11 mouse cellular contexts compared by ENCODE assay signal in genomic region chr19:46969286-46969985, GRCm38 (mm10). TPM values are rescaled to one million over a fixed set of nuclear protein-coding genes. Genes with fewer than 3 reads are reported as not detected.
DNase-seq lines count a peak whose midpoint lies in the region; ATAC-seq and TF ChIP-seq lines count a peak whose summit lies in the region.
"Had no signal": no experiment of that assay in that cellular context is flagged by ENCODE, and none has a peak within 500 bp of the region (broad histone marks: within the 10 kb centered on the region; RNA-seq: fewer than 3 reads in every experiment).

No protein-coding gene starts in this region.

- H3K79me2 ChIP-seq in heart, adult 2 months (replicated peaks; ENCODE audit: control insufficient read depth, insufficient read depth, low read length) = no peaks in the 10 kb centered on the region
- H3K79me2 ChIP-seq in macrophage (ENCODE audit: inconsistent target) = no peaks in the 10 kb centered on the region

- H3K9ac ChIP-seq in liver, embryonic 15.5 days = no peak overlapping the region
- H3K9ac ChIP-seq in liver, embryonic 12.5 days = no peak overlapping the region
- peak overlapping the region; percentile 34 for H3K9ac ChIP-seq in heart, adult 2 months (ENCODE audit: low read depth, low read length)
- H3K9ac ChIP-seq in forebrain, embryonic 16.5 days (replicated peaks; ENCODE audit: low read depth, low read length) = no peak overlapping the region

- no peaks in the 10 kb centered on the region for H3K27me3 ChIP-seq in liver, embryonic 15.5 days
- H3K27me3 ChIP-seq in liver, embryonic 12.5 days (replicated peaks) = no peaks in the 10 kb centered on the region
- H3K27me3 ChIP-seq in heart, adult 2 months (ENCODE audit: control insufficient read depth, insufficient read depth, low read length) = no peaks in the 10 kb centered on the region
- H3K27me3 ChIP-seq in forebrain, embryonic 16.5 days (replicated peaks; ENCODE audit: control insufficient read depth, insufficient read depth, low read length) = no peaks in the 10 kb centered on the region

- DNase-seq in heart, adult 2 months = peak; percentile 37 to 53
- peak; percentile 94 for DNase-seq in kidney, adult 9 months
- DNase-seq in embryo, embryonic 9.5 days (ENCODE audit: extremely low spot score) = no peak
- no peak for DNase-seq in cerebellum, adult 11-12 months
- DNase-seq: gastrocnemius, postnatal 14 days; retina, postnatal 1 day had no signal

- no peaks in the 10 kb centered on the region for H3K36me3 ChIP-seq in liver, embryonic 15.5 days (replicated peaks)
- no peaks in the 10 kb centered on the region for H3K36me3 ChIP-seq in liver, embryonic 12.5 days
- no peaks in the 10 kb centered on the region for H3K36me3 ChIP-seq in heart, adult 2 months (ENCODE audit: control insufficient read depth, insufficient read depth, low read length)
- no peaks in the 10 kb centered on the region for H3K36me3 ChIP-seq in macrophage (ENCODE audit: inconsistent target)
- no peaks in the 10 kb centered on the region for H3K36me3 ChIP-seq in forebrain, embryonic 16.5 days (ENCODE audit: control insufficient read depth, insufficient read depth)
- H3K36me3 ChIP-seq: G1E had no signal

- H3K9me3 ChIP-seq in liver, embryonic 15.5 days (replicated peaks) = no peaks in the 10 kb centered on the region
- no peaks in the 10 kb centered on the region for H3K9me3 ChIP-seq in liver, embryonic 12.5 days (replicated peaks)
- H3K9me3 ChIP-seq in forebrain, embryonic 16.5 days (ENCODE audit: control insufficient read depth, low read length) = no peaks in the 10 kb centered on the region
- H3K9me3 ChIP-seq: G1E had no signal

- TF ChIP-seq EP300 in heart, adult 2 months (IDR thresholded peaks at IDR 0.05; ENCODE audit: insufficient read depth, low read depth, low read length) = no peak

- H3K4me1 ChIP-seq in liver, embryonic 15.5 days (replicated peaks) = peaks cover 41% of the 10 kb centered on the region
- H3K4me1 ChIP-seq in liver, embryonic 12.5 days = peaks cover 47% of the 10 kb centered on the region
- peaks cover 7% of the 10 kb centered on the region for H3K4me1 ChIP-seq in heart, adult 2 months (ENCODE audit: control insufficient read depth, insufficient read depth, low read length)
- H3K4me1 ChIP-seq in forebrain, embryonic 16.5 days (replicated peaks; ENCODE audit: control insufficient read depth, insufficient read depth, low read length) = peaks cover 21% of the 10 kb centered on the region

- peak; percentile 59; the same call in 1 of the 2 replicates for TF ChIP-seq POLR2A in heart, adult 2 months (IDR thresholded peaks at IDR 0.05; ENCODE audit: insufficient read depth, low read depth, low read length)

- peak overlapping the region; percentile 58; the same call in 1 of the 2 replicates for H3K27ac ChIP-seq in liver, embryonic 15.5 days (replicated peaks)
- H3K27ac ChIP-seq in liver, embryonic 12.5 days = no peak overlapping the region
- H3K27ac ChIP-seq in heart, adult 2 months = peak overlapping the region; percentile 82
- peak overlapping the region; percentile 78 for H3K27ac ChIP-seq in macrophage
- H3K27ac ChIP-seq in forebrain, embryonic 16.5 days (ENCODE audit: low read length) = no peak overlapping the region; the same call in 1 of the 2 replicates

- intact Hi-C loops in heart, adult 2 months (cut with DNase I) = no loop called here

- no peak for ATAC-seq in liver, embryonic 15.5 days (ENCODE audit: insufficient read depth)
- no peak for ATAC-seq in liver, embryonic 12.5 days
- ATAC-seq in forebrain, embryonic 16.5 days = no peak

- no peak overlapping the region for H3K4me3 ChIP-seq in liver, embryonic 15.5 days (replicated peaks)
- H3K4me3 ChIP-seq in liver, embryonic 12.5 days = no peak overlapping the region
- H3K4me3 ChIP-seq in heart, adult 2 months = peak overlapping the region; percentile 4; the same call in 1 of the 2 replicates
- no peak overlapping the region for H3K4me3 ChIP-seq in macrophage (ENCODE audit: inconsistent target)
- no peak overlapping the region for H3K4me3 ChIP-seq in forebrain, embryonic 16.5 days (replicated peaks; ENCODE audit: low read length)

- H3K4me2 ChIP-seq in liver, embryonic 15.5 days = no peak overlapping the region
- H3K4me2 ChIP-seq in liver, embryonic 12.5 days = no peak overlapping the region
- no peak overlapping the region for H3K4me2 ChIP-seq in forebrain, embryonic 16.5 days (ENCODE audit: low read length)

- WGBS in liver, embryonic 15.5 days (ENCODE audit: insufficient replicate concordance) = 67% methylated on average over 22 of the region's 22 CpGs
- 74% methylated on average over 22 of the region's 22 CpGs for WGBS in liver, embryonic 12.5 days (ENCODE audit: insufficient replicate concordance)
- 33% methylated on average over 22 of the region's 22 CpGs for WGBS in heart, adult 2 months
- 60% methylated on average over 21 of the region's 22 CpGs for WGBS in macrophage (ENCODE audit: missing documents)
- WGBS in forebrain, embryonic 16.5 days = 53% methylated on average over 22 of the region's 22 CpGs

- no peak for TF ChIP-seq CTCF in heart, adult 2 months (IDR thresholded peaks at IDR 0.05)

RNA-seq across cellular contexts. Expression of gene Ina, which starts 45.1 kb away (rescaled TPM):
- 0.23 and 0.36 TPM in 2 replicates for polyA plus RNA-seq in liver, embryonic 15.5 days (2015; fragmentation: Nextera tagmentation; extraction: Ambion mirVana)
- polyA plus RNA-seq in liver, embryonic 12.5 days (2016; fragmentation: Nextera tagmentation; extraction: Ambion mirVana) = 0.11 and 0.12 TPM in 2 replicates
- under 1 TPM in 1 of 2 experiments, not detected in 1; 0.11 TPM for total RNA-seq in heart, adult 2 months (2021)
- 0.04 and 0.09 TPM in 2 replicates for polyA plus RNA-seq in heart, adult 2 months (2012; rRNA removed)
- total RNA-seq in macrophage (2018; cell fraction: chromatin; rRNA removed) = not detected
- total RNA-seq in macrophage (2018; cell fraction: cytosol; rRNA removed) = not detected
- total RNA-seq in macrophage (2018; cell fraction: nucleus; rRNA removed) = not detected
- polyA plus RNA-seq in macrophage (2018) = not detected in 3 replicates
- 272 and 295 TPM in 2 replicates for polyA plus RNA-seq in forebrain, embryonic 16.5 days (2015; fragmentation: Nextera tagmentation; extraction: Ambion mirVana)
- total RNA-seq: gastrocnemius, postnatal 14 days had no signal
- polyA plus RNA-seq: G1E had no signal

RNA-seq across cellular contexts. Expression of gene Nt5c2, which starts 45.5 kb away (rescaled TPM):
- polyA plus RNA-seq in liver, embryonic 15.5 days (2015; fragmentation: Nextera tagmentation; extraction: Ambion mirVana) = 42.7 and 44.4 TPM in 2 replicates
- 67.1 and 78.5 TPM in 2 replicates for polyA plus RNA-seq in liver, embryonic 12.5 days (2016; fragmentation: Nextera tagmentation; extraction: Ambion mirVana)
- total RNA-seq in heart, adult 2 months (2021) = 10 to 100 TPM; 58.2 to 63.9 TPM
- 16.7 and 24.5 TPM in 2 replicates for polyA plus RNA-seq in heart, adult 2 months (2012; rRNA removed)
- 100 to 1,000 TPM in 17 of 26 experiments, 10 to 100 TPM in 9; 27.4 to 302 (median 150) TPM for total RNA-seq in macrophage (2018; cell fraction: chromatin; rRNA removed)
- total RNA-seq in macrophage (2018; cell fraction: cytosol; rRNA removed) = 10 to 100 TPM; 27.9 to 50.7 (median 38.9) TPM
- total RNA-seq in macrophage (2018; cell fraction: nucleus; rRNA removed) = 100 to 1,000 TPM in 6 of 26 experiments, 10 to 100 TPM in 20; 22.1 to 136 (median 68.3) TPM
- 37.6 to 49.9 TPM (median 47.8 TPM) in 3 replicates for polyA plus RNA-seq in macrophage (2018)
- polyA plus RNA-seq in forebrain, embryonic 16.5 days (2015; fragmentation: Nextera tagmentation; extraction: Ambion mirVana) = 76.8 and 81.4 TPM in 2 replicates

Comparison
In these comparisons a context has a peak if more than half of its experiments do, and no peak if none do; other contexts are left out.
1. H3K27ac ChIP-seq: peak in liver, embryonic 15.5 days (single experiment), heart, adult 2 months (single experiment) and macrophage (single experiment); none in liver, embryonic 12.5 days (single experiment) and forebrain, embryonic 16.5 days (single experiment).
2. DNase-seq: peak in heart, adult 2 months (2 of 2) and kidney, adult 9 months (single experiment); none in embryo, embryonic 9.5 days (single experiment) and cerebellum, adult 11-12 months (single experiment).
3. RNA of gene Ina, which starts 45.1 kb away (polyA plus RNA-seq): 272 to 295 TPM in forebrain, embryonic 16.5 days; 0.23 to 0.36 TPM in liver, embryonic 15.5 days, 0.11 to 0.12 TPM in liver, embryonic 12.5 days, 0.04 to 0.09 TPM in heart, adult 2 months and not detected in macrophage; every median in the first group is over 100 times any median in the second.